Mouse (Mus musculus): ENCODE measurements around the gene Lefty2.

The Lefty2 gene

DNA sequence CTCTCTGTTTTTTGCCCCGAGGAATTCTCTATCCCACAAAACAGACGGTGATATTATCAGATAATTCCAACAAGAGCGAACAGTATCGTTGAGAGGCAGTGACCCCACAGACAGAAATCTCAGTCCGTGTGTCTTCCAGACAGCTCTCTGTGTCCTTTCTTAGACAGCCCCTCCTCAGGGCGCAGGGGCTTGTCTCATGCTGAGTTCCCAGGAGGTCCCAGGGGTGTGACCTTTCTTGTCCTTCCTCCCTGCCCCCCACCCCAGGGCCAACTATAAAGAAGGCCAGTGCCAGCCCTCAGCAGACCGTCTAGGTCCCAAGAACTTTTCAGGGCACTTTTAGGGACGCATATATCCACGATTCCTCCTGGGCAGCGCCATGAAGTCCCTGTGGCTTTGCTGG, at the start of gene Lefty2:
Lefty2 (plus strand) TSS at position 301 of the 400 bp plus-strand sequence.
- no peak for DNase-seq (ENCODE audit: inconsistent age in 2 of 2, low spot score in 1 of 2)

DNA sequence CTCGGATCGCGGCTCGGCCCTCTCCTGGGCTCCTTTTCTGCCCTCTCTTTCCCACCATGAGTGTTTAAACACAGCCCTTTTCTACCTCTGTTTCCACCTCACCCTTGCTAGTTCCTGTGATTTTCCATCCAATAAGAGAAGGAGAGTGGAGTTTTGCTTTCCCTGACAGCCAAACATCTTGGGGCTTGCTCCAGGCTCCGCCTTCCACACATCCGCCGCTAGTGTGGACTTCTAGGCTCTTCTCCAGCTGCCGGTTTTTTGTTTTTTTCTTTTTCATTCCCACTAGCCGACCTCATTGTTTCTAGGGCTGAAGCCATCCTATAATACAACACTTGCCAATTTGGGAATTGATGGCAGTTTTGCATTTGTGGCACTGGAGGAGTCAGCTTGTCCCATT, 44.8 kb upstream of the Lefty2 start:
- peak; percentile 84 to 94 for DNase-seq (ENCODE audit: inconsistent age in 2 of 2, low spot score in 1 of 2)

DNA sequence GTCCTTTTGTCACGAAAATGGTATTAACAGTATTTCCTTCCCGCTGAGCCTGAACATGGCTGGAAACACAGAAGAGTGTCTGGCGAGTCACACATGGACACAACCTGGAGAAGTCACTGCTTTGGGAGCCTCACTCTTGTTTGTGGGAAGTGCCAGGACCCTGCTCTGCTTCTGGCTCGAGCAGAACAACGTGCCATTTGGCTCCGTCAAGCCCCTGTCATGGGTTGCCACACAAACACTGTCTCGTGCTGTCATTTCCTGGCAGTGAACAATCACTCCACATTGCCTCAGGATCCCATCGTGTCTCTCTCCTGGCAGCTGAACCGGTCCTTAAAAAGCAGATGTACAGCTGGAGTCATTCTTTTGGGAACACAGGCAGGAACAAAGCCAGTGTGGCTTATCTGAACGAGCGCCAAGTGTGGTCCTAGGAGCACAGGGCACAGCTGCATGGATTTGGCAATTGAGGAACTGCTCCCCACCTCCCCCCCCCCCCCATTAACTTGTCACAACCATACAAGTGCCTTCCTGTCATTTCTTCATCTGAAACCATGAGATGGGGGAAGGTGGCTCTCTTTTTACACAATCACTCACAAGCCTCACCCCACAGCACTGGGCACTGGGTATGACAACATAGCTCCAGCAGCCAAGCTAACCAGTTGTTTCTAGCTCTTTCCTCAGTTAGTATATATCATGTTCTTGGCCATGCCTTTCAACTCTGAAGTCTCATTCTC, 44.2 kb upstream of the Lefty2 start:
- peak; percentile 65 to 90 for DNase-seq (ENCODE audit: inconsistent age in 2 of 2, low spot score in 1 of 2)

DNA sequence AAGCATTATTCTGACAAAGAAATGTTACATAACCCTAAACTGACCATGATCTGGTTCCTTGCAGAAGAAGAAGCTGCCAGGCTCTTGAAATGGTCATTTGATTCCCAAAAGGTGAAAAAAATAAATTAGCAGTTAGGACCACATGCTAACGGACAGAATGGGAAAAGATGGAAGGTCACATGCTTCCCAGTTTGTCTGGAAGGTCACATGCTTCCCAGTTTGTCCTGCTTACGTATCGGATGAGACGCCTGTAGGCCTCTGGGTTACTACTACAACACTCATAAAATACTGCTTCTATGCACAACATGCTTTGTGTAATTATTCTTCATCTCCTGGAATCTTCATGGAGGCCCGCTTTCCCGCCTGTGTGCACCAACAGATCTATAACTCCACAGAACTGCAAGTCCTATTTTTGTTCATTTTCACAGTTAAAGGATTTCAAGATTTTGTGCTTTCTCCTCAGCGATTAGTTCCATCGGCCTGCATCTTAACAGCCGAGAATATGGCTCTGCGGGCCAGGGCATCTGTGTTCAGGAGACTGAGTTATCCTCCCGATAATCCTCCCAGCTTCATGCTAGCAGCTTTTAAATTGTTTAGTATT, 43.1 kb upstream of the Lefty2 start:
- DNase-seq (ENCODE audit: inconsistent age in 2 of 2, low spot score in 1 of 2), result peak; percentile 38 to 67

DNA sequence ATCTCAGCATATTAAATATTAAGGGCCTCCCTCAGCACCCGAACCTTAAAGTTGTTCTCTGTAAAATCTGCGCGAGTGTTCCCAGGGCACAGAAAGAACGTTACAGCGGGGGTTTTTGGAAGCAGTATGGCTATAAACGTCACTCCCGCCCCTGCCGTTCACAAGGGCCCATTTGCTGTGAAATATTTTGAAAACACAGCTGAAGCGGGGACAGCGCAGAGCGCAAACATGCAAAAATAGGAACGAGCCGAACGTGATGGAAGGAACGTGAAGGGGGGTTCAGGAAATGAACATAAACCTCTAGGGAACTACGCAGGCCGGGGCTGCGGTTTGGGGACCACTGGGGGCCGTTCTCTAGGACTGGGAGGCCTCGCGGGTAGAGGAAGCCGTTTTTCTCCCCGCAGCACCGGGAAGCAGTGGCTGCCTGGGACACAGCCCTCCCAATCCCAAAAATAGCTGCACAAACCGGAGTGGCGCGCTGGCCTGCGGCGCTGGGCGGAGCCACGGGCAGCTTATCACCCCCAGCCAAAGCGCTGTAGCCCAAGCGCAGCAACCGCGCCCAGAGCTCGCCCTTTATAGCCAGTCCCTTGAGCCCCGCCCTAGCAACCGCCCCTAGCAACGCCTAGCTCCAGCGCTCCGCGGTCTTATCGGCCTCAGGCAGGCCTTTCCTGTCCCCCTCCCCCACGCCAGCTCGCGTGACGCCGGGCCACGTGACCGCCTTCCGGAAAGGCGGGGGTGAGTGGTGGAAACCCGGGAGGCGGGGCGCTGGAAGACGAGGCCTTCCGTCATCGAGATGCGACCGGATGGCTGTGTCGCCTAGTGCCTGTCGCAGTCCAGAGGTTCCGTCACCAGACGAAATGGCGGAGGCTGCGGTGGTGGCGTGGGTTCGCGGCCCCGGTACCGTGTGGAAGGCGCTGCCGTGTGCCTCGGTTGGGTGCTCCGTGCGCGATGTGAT, 42.3 kb upstream of the Lefty2 start, which contains the start of gene Sde2:
Sde2 (plus strand) TSS at position 812 of the 955 bp plus-strand sequence.
- DNase-seq (ENCODE audit: inconsistent age in 2 of 2, low spot score in 1 of 2), result peak; percentile 100

DNA sequence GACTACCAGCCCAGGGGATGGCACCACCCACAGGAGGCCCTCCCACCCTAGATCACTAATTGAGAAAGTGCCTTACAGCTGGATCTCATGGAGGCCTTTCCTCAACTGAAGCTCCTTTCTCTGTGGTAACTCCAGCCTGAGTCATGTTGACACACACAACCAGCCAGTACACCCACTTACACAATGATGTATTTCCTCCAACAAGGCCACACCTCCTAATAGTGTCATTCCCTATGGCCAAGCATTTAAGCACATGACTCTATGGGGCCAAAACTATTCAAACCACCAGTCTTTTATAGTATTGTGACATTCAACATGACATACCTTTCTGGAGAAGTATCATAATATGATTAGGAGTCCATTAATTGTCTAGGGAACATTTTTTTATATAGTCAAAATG, 34.1 kb upstream of the Lefty2 start:
- DNase-seq (ENCODE audit: inconsistent age in 2 of 2, low spot score in 1 of 2), result no peak

DNA sequence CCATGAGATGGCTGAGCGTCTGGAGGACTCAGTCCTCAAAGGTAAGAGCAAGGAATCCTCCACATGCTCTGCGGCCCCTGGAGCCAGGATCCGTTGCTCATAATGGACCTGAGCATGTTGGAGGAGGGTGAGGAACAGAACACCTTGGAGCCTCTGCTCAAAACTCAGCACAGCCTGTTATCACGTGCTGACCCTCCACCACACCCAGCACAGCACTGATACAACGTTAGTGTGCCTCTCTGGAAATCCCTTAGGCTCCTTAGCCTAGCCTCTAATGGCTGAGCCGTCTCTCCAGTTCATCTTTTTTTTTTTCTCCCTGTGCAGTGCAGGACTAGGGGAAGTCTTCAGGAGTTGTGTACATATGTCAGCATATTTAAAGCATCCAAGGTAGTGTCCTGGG, 32.9 kb upstream of the Lefty2 start:
- DNase-seq (ENCODE audit: inconsistent age in 2 of 2, low spot score in 1 of 2), result no peak

DNA sequence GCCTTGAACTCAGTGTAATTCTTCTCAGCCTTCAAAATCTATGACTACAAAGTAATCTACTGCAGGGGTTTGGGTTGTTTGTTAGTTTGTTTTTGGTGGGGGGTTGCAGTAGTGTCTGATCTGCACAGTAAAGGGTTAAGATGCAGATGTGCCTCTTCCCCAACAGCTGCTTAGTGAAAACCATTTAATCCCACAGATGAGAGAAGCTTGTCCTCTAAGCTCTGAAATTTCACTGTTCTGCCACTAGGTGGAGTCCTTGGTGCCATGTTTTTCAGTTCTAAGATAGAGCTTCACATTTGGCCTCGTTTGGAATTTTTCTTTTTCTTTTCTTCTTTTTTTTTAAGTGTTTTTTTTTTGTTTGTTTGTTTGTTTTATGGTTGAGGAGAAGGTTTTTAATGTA, 29.3 kb upstream of the Lefty2 start:
- peak in 1 of 2 experiments; percentile 72 for DNase-seq (ENCODE audit: inconsistent age in 2 of 2, low spot score in 1 of 2)

DNA sequence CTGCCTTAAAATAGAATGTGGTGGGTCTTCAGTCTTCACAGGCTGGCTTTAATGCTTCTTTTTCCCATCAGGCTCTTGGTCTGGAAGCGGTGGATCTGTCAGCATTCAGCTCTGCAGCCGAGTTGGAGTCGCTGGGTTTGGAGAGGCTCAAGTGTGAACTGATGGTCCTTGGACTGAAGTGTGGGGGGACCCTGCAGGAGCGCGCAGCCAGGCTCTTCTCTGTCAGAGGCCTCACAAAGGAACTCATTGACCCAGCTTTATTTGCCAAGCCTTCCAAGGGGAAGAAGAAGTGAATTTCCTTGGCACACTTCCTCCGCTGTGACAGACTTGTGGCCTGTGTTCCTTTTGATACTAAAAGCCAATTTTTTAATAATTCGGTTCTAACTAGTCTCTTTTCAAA, 26.9 kb upstream of the Lefty2 start:
- no peak for DNase-seq (ENCODE audit: inconsistent age in 2 of 2, low spot score in 1 of 2)

DNA sequence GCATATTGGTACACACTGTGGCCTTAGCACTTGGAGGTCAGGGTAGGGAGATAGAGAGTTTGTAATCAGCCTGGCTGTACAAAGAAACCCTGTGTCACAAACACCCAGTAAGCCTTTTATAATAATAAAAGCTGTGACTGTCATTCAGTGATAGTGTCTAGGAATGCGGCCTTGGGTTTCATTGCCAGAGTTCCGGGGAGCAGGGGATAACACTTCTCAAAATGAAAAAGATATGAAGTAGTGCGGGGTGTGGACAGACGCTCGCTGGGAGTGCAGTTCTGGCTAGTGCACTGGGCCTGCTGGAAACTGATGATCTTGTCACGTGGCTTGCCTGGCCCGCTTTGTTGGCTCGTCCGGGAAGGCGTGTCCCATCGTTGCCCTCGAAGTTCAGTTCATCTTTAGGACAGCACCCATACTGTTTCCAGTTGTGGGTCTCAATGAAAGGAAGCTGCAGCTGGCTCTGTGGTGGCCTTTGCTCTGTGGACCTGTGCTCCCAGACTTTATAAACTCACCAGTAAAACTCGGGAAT, 22.7 kb upstream of the Lefty2 start:
- DNase-seq (ENCODE audit: inconsistent age in 2 of 2, low spot score in 1 of 2), result peak in 1 of 2 experiments; percentile 54

DNA sequence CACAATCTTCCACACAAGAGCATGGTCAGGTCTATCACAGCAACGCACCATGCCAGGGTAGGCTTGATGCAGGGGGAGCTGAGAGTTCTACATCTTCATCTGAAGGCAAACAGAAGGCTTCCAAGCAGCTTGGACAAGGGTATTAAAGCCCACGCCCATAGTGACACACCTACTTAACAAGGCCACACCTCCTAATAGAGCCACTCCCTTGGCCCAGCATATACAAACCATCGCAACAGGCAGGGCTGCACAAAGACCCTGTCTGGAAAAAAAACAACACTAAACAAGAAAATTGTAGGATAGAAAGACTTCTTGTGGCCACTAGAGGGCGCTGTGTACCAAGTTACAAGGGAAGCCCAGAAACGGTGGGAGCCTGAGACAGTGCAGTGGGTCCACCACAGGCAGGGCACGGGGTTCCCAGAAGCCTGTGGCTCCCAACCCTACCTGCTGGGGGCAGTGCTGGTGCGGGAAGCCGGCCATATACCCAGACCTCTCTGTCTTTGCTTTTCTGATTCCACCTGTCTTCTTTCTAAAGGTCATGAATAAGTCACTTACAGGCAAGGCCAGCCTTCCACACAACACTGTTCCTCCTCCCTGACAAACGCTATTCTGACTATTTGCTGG, 18.9 kb upstream of the Lefty2 start:
- DNase-seq (ENCODE audit: inconsistent age in 2 of 2, low spot score in 1 of 2), result peak; percentile 60 to 81

DNA sequence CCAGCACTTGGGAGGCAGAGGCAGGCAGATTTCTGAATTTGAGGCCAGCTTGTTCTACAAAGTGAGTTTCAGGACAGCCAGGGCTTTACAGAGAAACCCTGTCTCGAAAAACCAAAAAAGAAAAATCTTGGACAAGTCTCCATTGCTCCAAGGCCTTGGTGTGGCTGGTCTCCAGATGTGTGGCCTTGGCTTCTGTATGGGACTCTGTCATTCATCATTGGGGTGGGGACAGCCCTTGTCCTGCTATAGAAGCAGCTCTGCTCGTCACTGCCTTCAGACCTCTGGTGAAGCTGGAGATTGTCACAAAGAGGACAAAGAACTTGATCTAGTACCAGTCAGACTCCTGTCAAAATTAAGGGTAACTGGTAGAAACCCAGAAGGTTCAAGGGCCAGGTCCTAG, 18.3 kb upstream of the Lefty2 start:
- DNase-seq (ENCODE audit: inconsistent age in 2 of 2, low spot score in 1 of 2), result peak; percentile 76 to 88

DNA sequence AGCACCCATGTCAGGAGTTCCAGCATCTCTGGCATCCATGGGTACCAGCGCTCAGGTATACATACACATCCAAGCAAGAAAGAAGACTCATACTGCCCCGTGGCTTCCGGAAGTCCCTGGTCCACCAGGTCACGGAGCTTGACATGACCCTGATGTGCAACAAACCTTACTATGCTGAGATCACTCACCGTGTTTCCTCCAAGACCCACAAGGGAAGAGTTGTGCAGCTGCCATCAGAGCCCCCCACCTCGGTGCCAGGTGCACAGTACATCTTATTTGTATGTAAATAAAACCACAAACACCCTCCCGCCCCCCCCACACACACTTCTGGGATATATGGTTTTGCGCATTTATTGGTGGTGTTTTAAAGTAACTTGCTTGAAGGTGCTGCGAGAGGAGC, 17.8 kb upstream of the Lefty2 start:
- no peak for DNase-seq (ENCODE audit: inconsistent age in 2 of 2, low spot score in 1 of 2)

DNA sequence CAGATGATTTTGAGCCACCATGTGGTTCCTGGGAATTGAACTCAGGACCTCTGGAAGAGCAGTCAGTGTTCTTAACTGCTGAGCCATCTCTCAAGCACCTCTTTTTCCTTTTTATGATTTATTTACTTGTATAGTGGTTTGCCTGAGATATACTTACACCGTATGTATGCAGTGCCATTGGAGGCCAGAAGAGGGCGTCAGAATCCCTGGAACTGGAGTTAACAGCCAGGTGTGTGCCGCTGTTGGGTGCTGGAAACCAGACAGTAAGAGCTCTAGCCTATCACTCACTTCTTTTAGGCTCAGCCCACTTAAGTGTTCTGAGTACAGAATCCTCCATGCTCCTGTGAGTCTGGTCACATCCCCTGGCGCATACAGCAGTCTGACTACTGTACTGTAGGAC, 15.4 kb upstream of the Lefty2 start:
- no peak for DNase-seq (ENCODE audit: inconsistent age in 2 of 2, low spot score in 1 of 2)

DNA sequence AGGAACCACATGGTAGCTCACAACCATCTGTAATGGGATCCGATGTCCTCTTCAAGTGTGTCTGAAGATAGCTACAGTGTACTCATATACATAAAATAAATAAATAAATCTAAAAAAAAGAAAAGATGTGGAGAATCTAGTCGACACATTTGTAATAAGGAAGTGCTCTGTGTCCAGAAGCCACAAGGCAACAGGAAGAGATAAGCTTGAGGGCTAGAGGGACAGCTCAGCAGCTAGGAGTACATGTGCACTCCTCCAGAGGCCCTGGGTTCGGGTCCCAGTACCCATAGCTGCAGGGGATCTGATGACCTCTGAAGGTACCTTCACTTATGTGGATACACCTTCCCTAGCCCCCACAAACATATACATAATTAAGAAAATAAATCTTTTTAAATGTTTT, 11.1 kb upstream of the Lefty2 start:
- DNase-seq (ENCODE audit: inconsistent age in 2 of 2, low spot score in 1 of 2), result no peak

DNA sequence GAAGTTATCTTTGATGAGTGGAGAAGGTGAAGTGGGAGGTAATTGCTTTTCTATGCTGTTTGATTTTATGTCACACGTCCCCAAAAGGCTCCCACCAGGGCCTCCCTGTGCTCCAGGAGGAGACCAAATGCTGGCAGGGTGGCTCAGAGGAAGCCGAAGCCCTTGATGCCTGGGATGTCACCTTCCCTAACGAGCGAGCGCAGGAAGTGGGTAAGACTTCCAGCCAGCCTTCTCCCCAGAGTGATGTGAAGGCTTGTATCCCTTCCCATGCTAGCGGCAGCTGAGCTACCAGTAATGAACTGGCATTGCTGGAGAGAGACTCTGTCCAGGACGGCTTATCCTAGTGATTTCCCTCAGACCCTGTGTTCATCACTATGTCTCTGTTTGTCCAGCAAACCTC, 9.2 kb upstream of the Lefty2 start:
- no peak for DNase-seq (ENCODE audit: inconsistent age in 2 of 2, low spot score in 1 of 2)

DNA sequence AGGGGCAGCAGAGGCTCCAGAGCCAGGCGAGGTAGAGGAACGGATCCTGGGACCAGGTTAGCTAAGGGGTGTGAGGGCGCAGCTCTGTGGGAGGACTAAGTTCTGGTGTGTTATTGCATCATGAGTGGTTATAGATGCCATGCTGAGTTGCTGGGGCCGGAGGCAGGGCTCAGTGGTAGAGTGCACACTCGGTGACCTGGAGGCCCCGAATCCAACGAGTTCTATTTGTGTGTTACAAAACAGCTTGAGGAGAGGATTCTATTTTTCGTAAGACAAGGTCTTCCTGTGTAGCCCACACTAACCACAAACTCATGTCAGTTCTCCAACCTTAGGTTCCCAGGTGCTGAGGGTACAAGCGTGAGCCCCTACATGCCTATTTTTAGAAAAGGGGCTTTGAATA, 8.4 kb upstream of the Lefty2 start:
- no peak for DNase-seq (ENCODE audit: inconsistent age in 2 of 2, low spot score in 1 of 2)

DNA sequence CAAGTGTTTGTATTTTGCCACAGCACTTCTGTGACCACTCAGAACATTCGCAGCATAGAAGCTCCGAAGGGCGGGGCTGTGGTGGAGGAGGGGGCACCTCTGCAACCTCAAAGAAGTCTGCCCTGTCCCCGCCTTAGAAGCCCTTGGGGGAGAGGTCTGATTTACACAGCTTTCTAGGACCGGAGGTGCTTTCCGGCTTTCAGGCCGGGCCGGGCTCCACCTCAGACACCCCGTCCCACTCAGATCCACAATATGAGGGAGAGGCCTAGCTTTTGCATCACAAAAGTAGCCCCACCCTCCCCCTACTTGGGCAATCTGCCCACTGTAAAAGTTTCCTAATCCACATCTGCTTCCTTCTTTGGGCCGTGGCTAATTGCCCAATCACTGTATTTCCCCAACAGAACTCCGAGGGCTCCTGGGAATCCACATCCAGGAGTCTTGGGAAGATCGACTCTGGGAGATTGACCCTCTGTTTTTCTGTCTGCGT, 4.3 kb upstream of the Lefty2 start:
- DNase-seq (ENCODE audit: inconsistent age in 2 of 2, low spot score in 1 of 2), result peak; percentile 75 to 95

DNA sequence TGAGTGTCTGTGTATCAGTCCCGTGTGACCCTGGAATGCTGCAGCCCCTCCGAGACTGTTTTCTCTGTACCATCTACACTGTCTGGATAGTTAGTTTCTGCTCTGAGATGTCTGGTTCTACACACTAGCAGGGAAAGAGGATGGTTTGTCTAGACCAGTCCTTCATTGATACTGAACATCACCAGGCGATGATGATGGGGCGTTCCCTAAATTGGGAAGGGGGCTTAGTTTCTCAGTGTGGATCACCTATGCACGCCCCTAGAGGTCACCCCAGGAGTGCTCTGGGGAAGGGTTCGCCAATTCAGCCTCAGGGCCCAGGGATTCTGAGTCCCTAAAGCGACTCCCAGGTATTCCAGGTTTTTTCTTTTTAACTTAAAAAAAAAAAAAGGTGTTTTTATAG, 3.7 kb upstream of the Lefty2 start:
- DNase-seq (ENCODE audit: inconsistent age in 2 of 2, low spot score in 1 of 2), result no peak

DNA sequence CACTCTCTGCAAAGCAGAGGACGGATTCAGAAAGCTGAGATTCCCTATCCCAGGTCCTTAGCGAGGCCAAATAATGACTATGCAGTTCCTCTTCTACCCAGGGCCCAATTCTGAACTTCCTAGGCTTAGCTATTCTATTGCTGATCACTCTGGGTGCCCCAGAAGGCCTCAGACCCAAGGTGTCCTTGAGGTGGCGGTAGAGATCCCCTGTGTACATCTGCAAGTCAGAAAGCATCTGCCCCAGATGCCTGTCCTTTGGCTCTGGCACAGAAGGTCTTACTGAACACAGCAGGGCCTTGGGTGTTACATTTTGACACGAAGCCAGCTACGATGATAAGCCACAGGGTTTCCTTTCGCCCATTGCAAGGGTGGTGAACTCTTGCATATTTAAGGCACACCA, 3.1 kb upstream of the Lefty2 start:
- DNase-seq (ENCODE audit: inconsistent age in 2 of 2, low spot score in 1 of 2), result peak; percentile 54 to 85
